Mouse (Mus musculus): ENCODE measurements around the gene Ptk6.

DNA sequence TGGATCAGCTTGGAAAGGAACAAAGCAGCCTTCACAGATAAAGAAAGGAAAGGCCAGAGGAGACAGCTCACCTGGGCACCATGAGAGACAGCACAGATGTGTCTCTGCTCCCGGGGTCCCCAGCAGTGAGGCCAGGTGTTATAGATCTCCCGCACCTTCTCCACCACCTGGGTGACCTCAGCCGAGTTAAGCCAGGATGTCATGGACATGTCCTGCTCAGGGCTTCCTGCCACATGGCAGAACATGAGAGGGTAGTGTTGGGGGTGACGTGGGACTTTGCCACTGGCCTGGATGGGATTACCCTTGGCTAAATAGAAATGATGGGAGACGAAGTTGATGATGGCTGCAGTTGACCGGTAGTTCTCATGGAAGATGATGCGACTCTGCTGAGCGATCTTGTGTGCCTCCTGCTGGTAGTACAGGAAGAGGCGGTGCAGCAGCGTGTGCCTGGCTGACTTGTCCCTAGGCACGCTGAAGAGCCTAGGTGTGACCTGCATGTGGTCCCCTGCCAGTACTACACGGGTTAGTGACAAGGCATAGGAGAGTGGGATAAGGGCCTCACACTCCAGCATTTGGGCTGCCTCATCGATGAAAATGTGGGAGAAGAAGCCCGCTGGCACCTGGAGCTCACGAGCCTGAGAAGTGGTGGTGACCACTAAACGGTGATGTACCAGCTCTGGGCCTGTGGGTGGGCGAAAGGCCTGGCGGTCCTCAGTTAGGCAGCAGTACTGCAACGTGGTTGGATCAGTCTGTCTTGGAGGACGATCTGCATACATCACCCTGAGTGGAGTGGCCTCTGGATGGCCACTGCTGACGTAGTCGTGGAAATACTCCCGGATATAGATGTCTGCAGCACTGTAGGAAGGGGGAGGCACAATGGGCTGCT lies 33.3 kb upstream of the Ptk6 start:
- TF ChIP-seq POLR2A (IDR thresholded peaks at IDR 0.05; ENCODE audit: control insufficient read depth in 1 of 2, insufficient read depth in 1 of 2, low read depth in 1 of 2, low read length in 2 of 2, poor library complexity in 1 of 2) (no peak), CTCF (IDR thresholded peaks at IDR 0.05 in 2 of 3, conservative IDR thresholded peaks at IDR 0.05 in 1 of 3; ENCODE audit: control insufficient read depth in 1 of 3, insufficient read depth in 1 of 3, low read depth in 2 of 3, low read length in 3 of 3, poor library complexity in 1 of 3, severe bottlenecking in 1 of 3) (no peak; a peak in 1 of 6 replicates), TAL1 (IDR thresholded peaks at IDR 0.05; ENCODE audit: low read length) (no peak), UBTF (IDR thresholded peaks at IDR 0.05; ENCODE audit: borderline replicate concordance, insufficient read depth, low read depth, low read length) (no peak), USF1 (IDR thresholded peaks at IDR 0.05; ENCODE audit: low read depth, low read length) (no peak), KAT2A (conservative IDR thresholded peaks at IDR 0.05; ENCODE audit: low read depth, low read length) (no peak)
